Mouse (Mus musculus) brain, embryonic 14.5 days (tissue): ENCODE data around the gene Tle6.

Experiments
- CTCF ChIP-seq: fragments of 200-500 bp; IDR thresholded peaks from 2 replicates; pipeline ENCODE4 v1.5.1; 2012; ENCODE audit warnings: inconsistent platforms, mild to moderate bottlenecking, moderate library complexity, borderline replicate concordance; ENCODE audit not compliant: insufficient read depth, insufficient read length; ENCODE audit errors: extremely low read depth
- POLR2A ChIP-seq: fragments of 200-500 bp; IDR thresholded peaks from 2 replicates; pipeline ENCODE4 v1.6.1; 2012; ENCODE audit warnings: mild to moderate bottlenecking, inconsistent platforms, borderline replicate concordance; ENCODE audit not compliant: poor library complexity, insufficient read depth, insufficient read length, severe bottlenecking; ENCODE audit errors: extremely low read depth

GRCm38 (mm10) chr10:81604968-81605665 lies 4.2 kb upstream of the Tle6 start:
- no peak for TF ChIP-seq POLR2A
- TF ChIP-seq CTCF = peak; percentile 93
